Mouse (Mus musculus) embryonic facial prominence, embryonic 15.5 days (tissue): Measurements from ENCODE around the gene Ehd1. TPM values are rescaled to one million over a fixed set of nuclear protein-coding genes. Genes with fewer than 3 reads are reported as not detected.

Source experiments
- ATAC-seq: fragments of 200-750 bp; cut with Nextera tagmentation; 2 replicates; pipeline ENCODE4 v1.8.0; 2017; ENCODE audit warnings: low read depth, moderate TSS enrichment; ENCODE audit not compliant: insufficient number of reproducible peaks, low FRiP score, low TSS enrichment
- H3K27ac ChIP-seq: fragments of 300-500 bp; sonication (generic); replicated peaks from 2 replicates; pipeline ENCODE4 v1.5.1; 2015; ENCODE audit warnings: mild to moderate bottlenecking, inconsistent platforms
- H3K27me3 ChIP-seq: fragments of 300-500 bp; sonication (generic); 2 replicates; pipeline ENCODE4 v1.6.1; 2015; ENCODE audit warnings: inconsistent platforms
- H3K36me3 ChIP-seq: fragments of 300-500 bp; sonication (generic); 2 replicates; pipeline ENCODE4 v1.6.1; 2015; ENCODE audit warnings: mild to moderate bottlenecking, inconsistent platforms
- H3K4me1 ChIP-seq: fragments of 300-500 bp; sonication (generic); 2 replicates; pipeline ENCODE4 v1.6.1; 2015; ENCODE audit warnings: inconsistent platforms
- H3K4me2 ChIP-seq: fragments of 300-500 bp; sonication (generic); replicated peaks from 2 replicates; pipeline ENCODE4 v1.6.1; 2015; ENCODE audit warnings: mild to moderate bottlenecking, inconsistent platforms
- H3K4me3 ChIP-seq: fragments of 300-500 bp; sonication (generic); replicated peaks from 2 replicates; pipeline ENCODE4 v1.5.1; 2015; ENCODE audit warnings: mild to moderate bottlenecking, inconsistent platforms
- H3K9ac ChIP-seq: fragments of 300-500 bp; sonication (generic); 2 replicates; pipeline ENCODE4 v1.6.1; 2015; ENCODE audit warnings: inconsistent platforms
- H3K9me3 ChIP-seq: fragments of 300-500 bp; sonication (generic); replicated peaks from 2 replicates; pipeline ENCODE4 v1.6.1; 2016; ENCODE audit warnings: inconsistent platforms
- WGBS: fragments of 180-500 bp; shearing (Covaris S2); methylation state at CpG from one replicate; pipeline ENCODE4 v1.1.7; 2015; 5-methylcytosine and 5-hydroxymethylcytosine counted together
- polyA plus RNA-seq: library from polyadenylated mRNA; unstranded; fragments of >200 nt; fragmentation: Nextera tagmentation; extraction: Ambion mirVana; gene quantifications from 2 replicates; pipeline ENCODE4 v1.2.1, GENCODE M21; 2015

Ehd1 gene
- polyA plus RNA-seq, 1 experiment from 2014 or later: 77.2 TPM

DNA sequence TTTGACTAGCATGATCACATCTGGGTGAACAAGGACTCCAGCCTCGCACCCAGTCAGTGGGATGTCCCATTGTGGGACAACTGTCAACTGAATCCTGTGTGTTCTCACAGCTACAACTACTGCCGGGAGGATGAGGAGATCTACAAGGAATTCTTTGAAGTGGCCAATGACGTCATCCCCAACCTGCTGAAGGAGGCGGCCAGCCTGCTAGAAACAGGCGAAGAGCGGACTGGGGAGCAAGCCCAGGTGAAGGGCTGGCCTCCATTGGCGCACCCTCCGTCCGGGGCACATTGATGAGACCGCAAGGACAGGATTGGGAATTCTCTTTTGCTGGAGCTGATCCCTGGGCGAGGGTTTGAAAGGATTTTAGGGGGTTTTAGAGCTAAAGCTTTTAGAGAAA is 62.2 kb downstream of the Ehd1 start:
- Histone ChIP-seq H3K4me2 (no peak overlapping the region), H3K27me3 (no peaks in the 10 kb centered on the region), H3K36me3 (peaks cover 42% of the 10 kb centered on the region), H3K4me1 (peaks cover 47% of the 10 kb centered on the region), H3K27ac (no peak overlapping the region), H3K4me3 (no peak overlapping the region), H3K9ac (no peak overlapping the region), H3K9me3 (no peaks in the 10 kb centered on the region)
- no peak for ATAC-seq
- WGBS: 85% methylated on average over 11 of the region's 11 CpGs

DNA sequence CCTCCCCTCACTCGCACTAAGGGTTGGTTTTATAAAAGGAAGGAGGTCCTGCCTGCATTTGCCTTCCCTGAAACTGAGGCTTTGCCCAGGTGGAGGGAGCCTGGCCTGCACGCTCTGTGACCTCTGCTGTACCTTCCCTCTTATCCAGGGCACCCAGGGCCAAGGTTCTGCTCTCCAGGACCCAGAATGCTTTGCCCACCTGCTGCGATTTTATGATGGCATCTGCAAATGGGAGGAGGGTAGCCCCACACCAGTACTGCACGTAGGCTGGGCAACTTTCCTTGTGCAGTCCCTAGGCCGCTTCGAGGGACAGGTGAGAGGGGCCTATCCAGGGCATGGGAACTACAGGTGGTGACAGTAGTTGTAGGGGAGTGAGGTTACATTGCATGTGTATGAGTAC is 62.7 kb downstream of the Ehd1 start:
- no peak overlapping the region for H3K4me2 ChIP-seq
- WGBS: 94% methylated on average over 6 of the region's 6 CpGs
- H3K9ac ChIP-seq: no peak overlapping the region
- H3K9me3 ChIP-seq: no peaks in the 10 kb centered on the region
- peaks cover 46% of the 10 kb centered on the region for H3K4me1 ChIP-seq
- no peak for ATAC-seq
- H3K36me3 ChIP-seq: peaks cover 47% of the 10 kb centered on the region
- H3K27me3 ChIP-seq: no peaks in the 10 kb centered on the region
- no peak overlapping the region for H3K27ac ChIP-seq
- H3K4me3 ChIP-seq: no peak overlapping the region

DNA sequence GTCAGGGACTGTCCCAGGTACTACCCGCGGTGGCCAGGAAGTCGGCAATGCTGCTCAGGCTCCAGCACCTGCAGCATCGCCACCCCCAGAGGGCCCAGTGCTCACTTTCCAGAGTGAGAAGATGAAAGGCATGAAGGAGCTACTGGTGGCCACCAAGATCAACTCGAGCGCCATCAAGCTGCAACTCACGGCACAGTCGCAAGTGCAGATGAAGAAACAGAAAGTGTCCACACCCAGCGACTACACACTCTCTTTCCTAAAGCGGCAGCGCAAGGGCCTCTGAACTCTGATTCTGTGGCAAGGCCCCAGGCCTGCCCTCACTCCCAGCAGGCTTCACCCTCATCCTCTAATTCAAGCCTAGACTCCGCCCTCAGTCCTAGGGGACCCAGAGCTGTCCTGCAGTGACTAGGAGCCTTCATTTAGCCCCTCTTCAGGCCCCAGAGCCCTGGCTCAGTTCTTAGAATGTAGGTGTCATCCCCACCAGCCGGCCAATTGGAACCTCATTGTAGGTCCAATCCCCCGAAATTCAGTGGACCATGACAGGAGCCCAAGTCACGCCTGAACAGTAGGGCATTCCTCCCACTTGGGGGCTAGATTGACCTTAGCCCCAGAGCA is 63.5 kb downstream of the Ehd1 start:
- H3K4me1 ChIP-seq: peaks cover 41% of the 10 kb centered on the region
- H3K4me2 ChIP-seq: peak overlapping the region; percentile 93; the same call in 1 of the 2 replicates
- ATAC-seq: no peak
- H3K4me3 ChIP-seq: peak overlapping the region; percentile 76; the same call in 1 of the 2 replicates
- no peaks in the 10 kb centered on the region for H3K9me3 ChIP-seq
- 68% methylated on average over 15 of the region's 15 CpGs for WGBS
- no peak overlapping the region for H3K9ac ChIP-seq
- 0 out of 2 replicates have a peak overlapping the region, but pooled peaks have one; percentile 53 for H3K27ac ChIP-seq
- H3K36me3 ChIP-seq: peaks cover 53% of the 10 kb centered on the region
- H3K27me3 ChIP-seq: no peaks in the 10 kb centered on the region

DNA sequence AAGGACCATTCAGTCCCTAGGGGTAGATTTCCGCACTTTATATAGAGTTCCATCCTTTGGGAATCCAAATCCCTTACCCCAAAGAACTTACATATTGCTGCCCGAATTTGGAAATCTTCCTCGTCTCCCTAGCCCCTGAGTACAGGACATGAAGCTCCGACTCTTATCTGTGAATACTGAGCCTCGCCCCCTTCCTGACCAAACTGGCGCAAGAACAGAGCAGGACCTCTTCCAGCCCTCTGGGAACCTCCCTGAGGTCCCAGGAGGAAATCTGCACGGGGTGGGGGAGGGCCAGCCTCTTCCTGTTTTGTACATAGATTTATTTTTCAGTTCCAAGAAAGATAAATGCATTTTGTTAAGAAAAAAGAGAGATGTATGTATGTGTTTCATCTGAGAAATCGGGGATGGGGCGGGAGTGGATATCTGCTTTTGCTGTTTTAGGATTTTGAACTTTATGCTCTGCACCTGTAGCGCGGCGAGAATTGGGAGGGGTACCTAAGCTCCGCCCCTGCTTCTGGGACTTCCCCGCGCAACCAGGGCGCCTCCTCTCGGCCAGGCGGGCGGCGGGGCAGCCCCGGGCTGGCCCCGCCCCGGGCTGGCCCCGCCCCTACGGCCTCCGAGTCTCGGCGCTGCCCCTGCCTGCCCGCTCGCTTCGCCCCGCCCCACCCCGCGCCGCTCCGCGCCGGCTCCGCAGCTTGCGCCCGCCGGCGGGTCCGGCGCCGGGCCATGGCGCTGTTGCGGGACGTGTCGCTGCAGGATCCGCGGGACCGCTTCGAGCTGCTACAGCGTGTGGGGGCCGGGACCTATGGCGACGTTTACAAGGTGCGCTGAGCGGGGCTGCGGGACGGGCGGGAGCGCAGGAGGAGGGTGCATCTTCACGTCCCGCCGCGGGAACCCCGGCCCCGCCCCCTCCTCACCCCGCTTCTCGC is 64.3 kb downstream of the Ehd1 start, which contains the start of gene Map4k2:
TSS of gene Map4k2 (plus strand) at position 612 of the 929 bp plus-strand sequence.
- H3K9ac ChIP-seq: peak within 1 kb of the TSS; percentile 75
- ATAC-seq: peak; percentile 81
- H3K9me3 ChIP-seq: no peaks in the 10 kb centered on the region
- H3K4me1 ChIP-seq: peaks cover 39% of the 10 kb centered on the region
- H3K4me2 ChIP-seq: peak within 1 kb of the TSS; percentile 93
- peak within 1 kb of the TSS; percentile 76 for H3K4me3 ChIP-seq
- no peaks in the 10 kb centered on the region for H3K27me3 ChIP-seq
- H3K27ac ChIP-seq: peak within 1 kb of the TSS; percentile 66; the same call in 1 of the 2 replicates
- WGBS: 6% methylated on average over 71 of the region's 72 CpGs
- peaks cover 60% of the 10 kb centered on the region for H3K36me3 ChIP-seq

DNA sequence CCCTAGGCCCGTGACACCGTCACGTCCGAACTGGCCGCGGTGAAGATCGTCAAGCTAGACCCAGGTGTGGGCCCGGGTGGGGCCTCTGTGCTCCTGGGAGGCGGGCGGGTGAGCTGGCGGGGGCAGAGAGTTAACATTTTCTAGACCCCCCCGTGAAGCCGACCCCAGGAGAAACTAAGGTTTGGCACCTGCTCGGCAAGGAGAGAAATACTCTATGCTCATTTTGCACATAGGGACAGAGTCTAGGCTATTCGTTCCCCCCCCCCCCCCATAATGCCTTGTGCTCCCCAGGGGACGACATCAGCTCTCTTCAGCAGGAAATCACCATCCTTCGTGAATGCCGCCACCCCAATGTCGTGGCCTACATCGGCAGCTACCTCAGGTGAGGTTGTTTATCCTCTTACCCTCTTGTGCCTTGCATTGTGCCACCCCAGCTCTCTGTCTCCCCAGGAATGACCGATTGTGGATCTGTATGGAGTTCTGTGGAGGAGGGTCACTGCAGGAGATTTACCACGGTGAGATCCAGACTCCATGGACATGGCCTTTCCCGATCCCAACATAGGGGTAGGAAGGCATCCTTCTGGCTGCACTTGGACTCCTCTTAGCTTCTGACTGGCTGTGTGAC is 65.0 kb downstream of the Ehd1 start:
- Histone ChIP-seq H3K4me2 (peak overlapping the region; percentile 93), H3K36me3 (peaks cover 67% of the 10 kb centered on the region), H3K4me3 (peak overlapping the region; percentile 76), H3K27me3 (no peaks in the 10 kb centered on the region), H3K9me3 (no peaks in the 10 kb centered on the region), H3K27ac (peak overlapping the region; percentile 66; the same call in 1 of the 2 replicates), H3K9ac (peak overlapping the region; percentile 75), H3K4me1 (peaks cover 31% of the 10 kb centered on the region)
- no peak for ATAC-seq
- WGBS: 9% methylated on average over 23 of the region's 23 CpGs

DNA sequence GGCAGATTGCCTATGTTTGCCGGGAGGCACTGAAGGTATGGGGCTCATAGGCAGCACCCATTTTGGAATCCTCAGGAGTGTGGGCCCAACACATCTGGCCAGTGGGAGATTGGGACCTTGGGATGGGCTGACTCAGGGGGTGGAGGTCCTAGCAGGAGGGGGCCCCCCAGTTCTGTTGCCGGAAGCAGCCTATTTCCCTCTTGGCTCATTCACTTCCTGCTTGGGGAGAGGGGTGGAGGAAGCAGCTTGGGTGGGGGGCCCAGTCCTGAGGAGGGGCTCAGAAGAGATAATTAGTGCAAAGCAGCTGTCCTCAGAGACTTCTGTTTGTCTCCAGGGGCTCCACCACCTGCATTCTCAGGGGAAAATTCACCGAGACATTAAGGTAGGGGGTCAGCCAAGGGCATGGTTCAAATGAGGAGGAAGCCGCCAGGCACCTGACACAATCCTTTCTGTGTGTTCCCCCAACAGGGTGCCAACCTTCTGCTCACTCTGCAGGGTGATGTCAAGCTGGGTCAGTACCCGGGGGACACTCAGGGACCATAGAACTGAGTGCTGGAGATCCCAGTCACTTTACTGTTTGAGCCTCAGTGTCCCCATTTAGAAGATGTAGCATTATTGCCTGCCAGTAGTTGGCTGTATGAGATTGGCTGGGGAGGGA is 65.9 kb downstream of the Ehd1 start:
- WGBS: 73% methylated on average over 5 of the region's 5 CpGs
- H3K4me2 ChIP-seq: peak overlapping the region; percentile 93
- H3K4me1 ChIP-seq: peaks cover 23% of the 10 kb centered on the region
- H3K27ac ChIP-seq: no peak overlapping the region
- no peak overlapping the region for H3K9ac ChIP-seq
- no peaks in the 10 kb centered on the region for H3K9me3 ChIP-seq
- H3K27me3 ChIP-seq: no peaks in the 10 kb centered on the region
- ATAC-seq: no peak
- H3K36me3 ChIP-seq: peaks cover 67% of the 10 kb centered on the region
- peak overlapping the region; percentile 76; the same call in 1 of the 2 replicates for H3K4me3 ChIP-seq

DNA sequence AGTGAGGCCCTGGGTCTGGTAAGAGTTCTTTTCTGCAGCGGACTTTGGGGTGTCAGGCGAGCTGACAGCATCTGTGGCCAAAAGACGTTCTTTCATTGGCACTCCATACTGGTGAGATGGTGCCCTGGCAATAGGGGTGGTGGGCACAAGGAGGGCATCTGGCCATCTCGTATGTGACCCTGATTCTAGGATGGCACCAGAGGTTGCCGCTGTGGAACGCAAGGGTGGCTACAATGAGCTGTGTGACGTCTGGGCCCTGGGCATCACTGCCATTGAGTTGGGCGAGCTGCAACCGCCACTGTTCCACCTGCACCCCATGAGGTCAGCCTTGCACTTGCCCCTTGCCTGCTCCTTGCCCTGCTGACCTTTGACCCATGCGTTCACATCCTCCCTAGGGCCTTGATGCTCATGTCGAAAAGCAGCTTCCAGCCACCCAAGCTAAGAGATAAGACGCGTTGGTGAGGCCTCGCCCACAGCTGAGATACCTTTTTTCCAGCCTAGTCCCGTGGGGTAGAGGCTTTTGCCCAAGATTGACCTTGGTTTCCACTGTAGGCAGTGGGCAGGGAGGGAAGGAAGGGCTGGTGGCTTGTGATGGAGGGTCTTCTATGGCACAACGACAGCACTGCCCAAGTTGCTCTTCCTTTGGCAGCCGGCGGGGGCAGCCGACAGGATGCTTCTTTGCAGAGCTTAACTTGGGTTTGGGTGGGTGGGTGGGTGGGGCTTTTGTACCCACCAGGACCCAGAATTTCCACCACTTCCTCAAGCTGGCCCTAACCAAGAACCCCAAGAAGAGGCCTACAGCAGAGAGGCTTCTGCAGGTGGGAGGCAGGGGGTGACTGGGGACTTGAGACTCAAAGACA is 66.8 kb downstream of the Ehd1 start:
- WGBS: 84% methylated on average over 19 of the region's 19 CpGs
- no peak overlapping the region for H3K4me2 ChIP-seq
- H3K36me3 ChIP-seq: peaks cover 58% of the 10 kb centered on the region

DNA sequence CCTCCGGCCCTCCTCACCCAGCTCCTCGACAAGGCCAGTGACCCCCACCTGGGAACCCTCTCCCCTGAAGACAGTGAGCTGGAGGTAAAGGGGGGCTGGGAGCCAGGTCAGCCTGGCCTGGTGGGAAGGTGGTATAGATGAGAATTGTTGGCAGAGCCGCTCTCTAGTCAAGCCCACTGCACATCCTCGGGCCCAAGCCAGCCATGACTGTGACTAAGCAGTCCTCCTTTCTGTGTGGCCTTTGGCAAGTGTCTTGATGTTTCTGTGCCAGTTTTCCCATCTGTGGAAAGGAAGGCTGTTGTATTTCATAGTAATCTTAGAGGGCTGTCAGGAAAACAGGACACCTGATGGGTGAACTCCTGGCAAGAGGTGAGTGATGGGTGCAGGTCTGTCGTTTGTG is 67.5 kb downstream of the Ehd1 start:
- no peak overlapping the region for H3K9ac ChIP-seq
- H3K4me2 ChIP-seq: no peak overlapping the region
- H3K27me3 ChIP-seq: no peaks in the 10 kb centered on the region
- H3K36me3 ChIP-seq: peaks cover 57% of the 10 kb centered on the region
- no peak for ATAC-seq
- no peak overlapping the region for H3K27ac ChIP-seq
- WGBS: 82% methylated on average over 5 of the region's 5 CpGs
- H3K4me1 ChIP-seq: peaks cover 29% of the 10 kb centered on the region
- no peaks in the 10 kb centered on the region for H3K9me3 ChIP-seq
- no peak overlapping the region for H3K4me3 ChIP-seq

More for the DNA sequence above, 66.8 kb downstream of the Ehd1 start:
- no peaks in the 10 kb centered on the region for H3K9me3 ChIP-seq
- H3K27ac ChIP-seq: no peak overlapping the region
- H3K4me3 ChIP-seq: no peak overlapping the region
- no peak for ATAC-seq
- H3K9ac ChIP-seq: no peak overlapping the region
- H3K27me3 ChIP-seq: no peaks in the 10 kb centered on the region
- H3K4me1 ChIP-seq: peaks cover 23% of the 10 kb centered on the region

DNA sequence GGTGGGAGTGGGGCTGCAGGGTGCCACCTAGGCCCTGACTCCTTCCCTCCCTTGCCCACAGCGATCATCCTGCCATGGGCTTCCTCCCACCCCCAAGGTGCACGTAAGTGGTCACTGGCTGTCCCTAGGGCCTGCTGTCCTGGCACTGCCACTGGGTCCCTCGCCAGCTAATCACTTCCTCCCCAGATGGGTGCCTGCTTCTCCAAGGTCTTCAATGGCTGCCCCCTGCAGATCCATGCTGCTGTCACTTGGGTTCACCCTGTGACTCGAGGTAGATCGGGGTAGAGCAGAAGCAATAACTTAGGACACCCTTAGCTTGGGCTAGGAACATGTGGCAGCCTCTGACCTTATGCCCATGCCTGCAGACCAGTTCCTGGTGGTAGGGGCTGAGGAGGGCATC is 69.5 kb downstream of the Ehd1 start:
- Histone ChIP-seq H3K27ac (no peak overlapping the region), H3K36me3 (peaks cover 44% of the 10 kb centered on the region), H3K9ac (no peak overlapping the region), H3K4me1 (peaks cover 27% of the 10 kb centered on the region), H3K4me2 (no peak overlapping the region), H3K9me3 (no peaks in the 10 kb centered on the region), H3K27me3 (no peaks in the 10 kb centered on the region), H3K4me3 (no peak overlapping the region)
- ATAC-seq: no peak
- 86% methylated on average over 5 of the region's 5 CpGs for WGBS

DNA sequence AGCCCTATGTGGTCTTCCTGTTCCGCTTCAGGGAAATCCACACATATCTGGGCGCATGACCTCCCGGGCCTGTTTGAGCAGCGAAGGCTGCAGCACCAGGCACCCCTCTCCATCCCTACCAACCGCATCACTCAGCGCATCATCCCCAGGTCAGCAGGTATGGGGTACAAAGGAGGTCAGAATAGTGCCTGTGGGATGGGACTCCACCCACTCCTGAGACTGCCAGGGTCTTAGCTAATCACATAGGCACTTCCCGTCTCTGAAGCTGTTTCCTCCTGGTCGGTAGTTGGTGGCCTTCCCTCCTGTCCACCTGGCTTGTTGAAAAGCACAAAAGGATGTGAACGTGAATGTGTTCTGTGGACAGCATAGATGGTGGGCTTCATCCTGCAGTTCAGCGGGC is 70.1 kb downstream of the Ehd1 start:
- WGBS: 87% methylated on average over 10 of the region's 10 CpGs
- Histone ChIP-seq H3K36me3 (peaks cover 44% of the 10 kb centered on the region), H3K9ac (no peak overlapping the region), H3K4me2 (no peak overlapping the region), H3K4me1 (peaks cover 27% of the 10 kb centered on the region), H3K9me3 (no peaks in the 10 kb centered on the region), H3K27ac (no peak overlapping the region), H3K27me3 (no peaks in the 10 kb centered on the region), H3K4me3 (no peak overlapping the region)
- no peak for ATAC-seq
